Mouse (Mus musculus) heart, embryonic 14.5 days (tissue): ENCODE data around the gene Rabgap1l. TPM values are rescaled to one million over a fixed set of nuclear protein-coding genes. Genes with fewer than 3 reads are reported as not detected.

Source experiments
- ATAC-seq: fragments of 200-750 bp; cut with Nextera tagmentation; 2 replicates; pipeline ENCODE4 v1.8.0; 2017; ENCODE audit warnings: low read depth, moderate TSS enrichment; ENCODE audit not compliant: insufficient number of reproducible peaks, insufficient read depth, low FRiP score
- H3K27ac ChIP-seq, 2 experiments: fragments of 200-500 bp in 1 of 2; fragments of 300-500 bp in 1 of 2; sonication (generic) in 1 of 2; replicated peaks in 1 of 2; 2 replicates each; pipeline ENCODE4 v1.5.1; 2012 to 2014; ENCODE audit warnings: low read depth in 2 of 2, low read length in 2 of 2, control low read depth in 1 of 2, mild to moderate bottlenecking in 1 of 2, mixed read lengths in 1 of 2; ENCODE audit not compliant: control insufficient read depth in 1 of 2, insufficient read depth in 1 of 2
- H3K27me3 ChIP-seq: fragments of 300-500 bp; sonication (generic); 2 replicates; pipeline ENCODE4 v1.6.1; 2014; ENCODE audit warnings: mild to moderate bottlenecking, low read length, control low read depth; ENCODE audit not compliant: control insufficient read depth, insufficient read depth
- H3K36me3 ChIP-seq: fragments of 300-500 bp; sonication (generic); 2 replicates; pipeline ENCODE4 v1.6.1; 2014; ENCODE audit warnings: mild to moderate bottlenecking, control low read depth, low read length, mixed read lengths; ENCODE audit not compliant: control insufficient read depth, insufficient read depth
- H3K4me1 ChIP-seq, 2 experiments: fragments of 200-500 bp in 1 of 2; fragments of 300-500 bp in 1 of 2; sonication (generic) in 1 of 2; 2 replicates each; pipeline ENCODE4 v1.6.1; 2012 to 2014; ENCODE audit warnings: low read length in 2 of 2, control low read depth in 1 of 2, mixed read lengths in 1 of 2; ENCODE audit not compliant: control insufficient read depth in 2 of 2, insufficient read depth in 2 of 2
- H3K4me2 ChIP-seq: fragments of 300-500 bp; sonication (generic); 2 replicates; pipeline ENCODE4 v1.6.1; 2014; ENCODE audit warnings: mild to moderate bottlenecking, low read length
- H3K4me3 ChIP-seq, 2 experiments: fragments of 200-500 bp in 1 of 2; fragments of 300-500 bp in 1 of 2; sonication (generic) in 1 of 2; 2 replicates each; pipeline ENCODE4 v1.5.1; 2012 to 2014; ENCODE audit warnings: low read length in 2 of 2, mild to moderate bottlenecking in 2 of 2, control low read depth in 1 of 2, low read depth in 1 of 2, moderate library complexity in 1 of 2; ENCODE audit not compliant: control insufficient read depth in 1 of 2, insufficient read depth in 1 of 2
- H3K9ac ChIP-seq: fragments of 300-500 bp; sonication (generic); 2 replicates; pipeline ENCODE4 v1.6.1; 2014; ENCODE audit warnings: mild to moderate bottlenecking, low read length
- H3K9me3 ChIP-seq: fragments of 300-500 bp; sonication (generic); 2 replicates; pipeline ENCODE4 v1.6.1; 2016; ENCODE audit warnings: low read length, control low read depth; ENCODE audit not compliant: control insufficient read depth
- WGBS: fragments of 180-500 bp; shearing (Covaris S2); extraction: QIAGEN DNeasy Blood & Tissue Kit; methylation state at CpG from one replicate; pipeline ENCODE4 v1.1.7; 2014; 5-methylcytosine and 5-hydroxymethylcytosine counted together
- polyA plus RNA-seq: library from polyadenylated mRNA; unstranded; fragments of >200 nt; fragmentation: Nextera tagmentation; extraction: Ambion mirVana; gene quantifications from 2 replicates; pipeline ENCODE4 v1.2.1, GENCODE M21; 2014

Gene Rabgap1l
- polyA plus RNA-seq, 1 experiment from 2014 or later = 95.6 TPM

- no peak for ATAC-seq
- Histone ChIP-seq H3K36me3 (no peaks in the 10 kb centered on the region), H3K4me3 (no peak overlapping the region), H3K27ac (no peak overlapping the region), H3K4me1 (peaks cover 5 to 18% of the 10 kb centered on the region in 2 experiments; a peak in 3 of 4 replicates), H3K4me2 (no peak overlapping the region), H3K9ac (no peak overlapping the region), H3K27me3 (no peaks in the 10 kb centered on the region), H3K9me3 (no peaks in the 10 kb centered on the region)
- 28% methylated on average over 7 of the region's 7 CpGs for WGBS
These were observed 46.2 kb downstream of the Rabgap1l start for GRCm38 (mm10) chr1:160746786-160747185.

GRCm38 (mm10) chr1:160745238-160745930 lies 47.6 kb downstream of the Rabgap1l start:
- 76% methylated on average over 7 of the region's 7 CpGs for WGBS
- Histone ChIP-seq H3K4me2 (no peak overlapping the region), H3K4me3 (no peak overlapping the region), H3K36me3 (no peaks in the 10 kb centered on the region), H3K9me3 (no peaks in the 10 kb centered on the region), H3K27ac (no peak overlapping the region), H3K27me3 (no peaks in the 10 kb centered on the region), H3K4me1 (peaks cover 0 to 12% of the 10 kb centered on the region in 2 experiments; a peak in 1 of 4 replicates), H3K9ac (no peak overlapping the region)
- ATAC-seq = no peak

GRCm38 (mm10) chr1:160744009-160744408 lies 49.0 kb downstream of the Rabgap1l start:
- 35% methylated on average over 3 of the region's 3 CpGs for WGBS
- no peak overlapping the region for H3K27ac ChIP-seq
- ATAC-seq = no peak
- H3K9me3 ChIP-seq = no peaks in the 10 kb centered on the region
- no peaks in the 10 kb centered on the region for H3K36me3 ChIP-seq
- no peak overlapping the region for H3K9ac ChIP-seq
- H3K4me2 ChIP-seq = no peak overlapping the region
- H3K4me1 ChIP-seq = peaks cover 0 to 8% of the 10 kb centered on the region in 2 experiments; a peak in 1 of 4 replicates
- no peak overlapping the region for H3K4me3 ChIP-seq
- H3K27me3 ChIP-seq = no peaks in the 10 kb centered on the region

GRCm38 (mm10) chr1:160743229-160743628 lies 49.8 kb downstream of the Rabgap1l start:
- H3K4me2 ChIP-seq = no peak overlapping the region
- no peak overlapping the region for H3K27ac ChIP-seq
- H3K36me3 ChIP-seq = no peaks in the 10 kb centered on the region
- no peaks in the 10 kb centered on the region for H3K27me3 ChIP-seq
- no peak for ATAC-seq
- peaks cover 0 to 8% of the 10 kb centered on the region in 2 experiments; a peak in 1 of 4 replicates for H3K4me1 ChIP-seq
- no peaks in the 10 kb centered on the region for H3K9me3 ChIP-seq
- WGBS = 0% methylated on average over 2 of the region's 2 CpGs
- no peak overlapping the region for H3K4me3 ChIP-seq
- no peak overlapping the region for H3K9ac ChIP-seq

- no peaks in the 10 kb centered on the region for H3K9me3 ChIP-seq
- 56% methylated on average over 2 of the region's 2 CpGs for WGBS
- no peak overlapping the region for H3K27ac ChIP-seq
- H3K9ac ChIP-seq = no peak overlapping the region
- H3K4me3 ChIP-seq = no peak overlapping the region
- peaks cover 0 to 3% of the 10 kb centered on the region in 2 experiments; a peak in 1 of 4 replicates for H3K4me1 ChIP-seq
- ATAC-seq = no peak
- H3K4me2 ChIP-seq = no peak overlapping the region
- peaks cover under 1% of the 10 kb centered on the region; the same call in 1 of the 2 replicates for H3K36me3 ChIP-seq
- H3K27me3 ChIP-seq = no peaks in the 10 kb centered on the region
These were observed 52.4 kb downstream of the Rabgap1l start for GRCm38 (mm10) chr1:160740650-160741049.

- Histone ChIP-seq H3K4me2 (no peak overlapping the region), H3K4me1 (no peaks in the 10 kb centered on the region), H3K9ac (no peak overlapping the region), H3K4me3 (no peak overlapping the region), H3K27ac (no peak overlapping the region), H3K36me3 (peaks cover 39% of the 10 kb centered on the region), H3K27me3 (no peaks in the 10 kb centered on the region), H3K9me3 (no peaks in the 10 kb centered on the region)
- WGBS = 86% methylated on average over 2 of the region's 2 CpGs
- no peak for ATAC-seq
These were observed 58.3 kb downstream of the Rabgap1l start for GRCm38 (mm10) chr1:160734743-160735142.

GRCm38 (mm10) chr1:160729944-160730343 lies 63.1 kb downstream of the Rabgap1l start:
- no peak overlapping the region for H3K9ac ChIP-seq

GRCm38 (mm10) chr1:160717742-160718141 lies 75.3 kb downstream of the Rabgap1l start:
- H3K27ac ChIP-seq = no peak overlapping the region
- H3K9ac ChIP-seq = no peak overlapping the region
- 13% methylated on average over 3 of the region's 3 CpGs for WGBS
- H3K4me3 ChIP-seq = no peak overlapping the region
- no peak overlapping the region for H3K4me2 ChIP-seq
- H3K9me3 ChIP-seq = no peaks in the 10 kb centered on the region
- H3K27me3 ChIP-seq = no peaks in the 10 kb centered on the region
- no peak for ATAC-seq
- peaks cover 4 to 14% of the 10 kb centered on the region in 2 experiments; a peak in 3 of 4 replicates for H3K4me1 ChIP-seq
- peaks cover 22% of the 10 kb centered on the region for H3K36me3 ChIP-seq

More at GRCm38 (mm10) chr1:160729944-160730343, 63.1 kb downstream of the Rabgap1l start:
- H3K27me3 ChIP-seq = no peaks in the 10 kb centered on the region
- H3K4me1 ChIP-seq = no peaks in the 10 kb centered on the region
- no peak for ATAC-seq
- no peak overlapping the region for H3K27ac ChIP-seq
- peaks cover 40% of the 10 kb centered on the region for H3K36me3 ChIP-seq
- H3K9me3 ChIP-seq = no peaks in the 10 kb centered on the region
- WGBS = 69% methylated on average over 4 of the region's 4 CpGs
- no peak overlapping the region for H3K4me2 ChIP-seq
- no peak overlapping the region for H3K4me3 ChIP-seq
